Mouse (Mus musculus) urinary bladder, adult 2 months (tissue): Measurements from ENCODE around the gene Cuzd1. TPM values are rescaled to one million over a fixed set of nuclear protein-coding genes. Genes with fewer than 3 reads are reported as not detected.

Experiments
- DNase-seq: peaks from one replicate; pipeline ENCODE4 v3.0.0; 2022; ENCODE audit warnings: low spot score
- polyA plus RNA-seq: library from polyadenylated mRNA; depleted of rRNA; stranded (reverse); fragments of >200 nt; gene quantifications from 2 replicates; pipeline ENCODE4 v1.2.3, GENCODE M21; 2012; rRNA removed

Cuzd1 gene
- polyA plus RNA-seq: 0.03 TPM in 1 of 2 replicates, not detected in the other

DNA sequence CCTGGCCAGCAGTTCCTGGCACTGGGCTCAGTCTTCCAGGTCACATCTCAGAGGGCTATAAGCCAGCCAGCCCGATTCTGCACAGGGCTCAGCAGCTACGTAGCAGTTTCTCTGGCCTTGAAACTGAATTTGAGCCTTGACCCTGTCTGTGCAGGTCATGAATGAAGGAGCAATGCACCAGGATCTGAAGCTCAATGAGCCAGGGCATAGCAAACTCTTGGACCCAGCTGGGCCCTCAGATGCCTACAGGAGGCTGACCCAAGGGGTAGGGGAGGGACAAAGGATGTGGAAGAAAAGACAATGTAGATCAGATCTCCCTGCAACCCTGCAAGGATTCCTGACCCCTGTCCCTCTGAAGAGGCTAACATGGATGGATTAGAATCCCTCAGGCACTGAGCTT, at the start of gene Cuzd1:
Gene Cuzd1 (minus strand): TSS at position 101 of the 400 bp plus-strand sequence.
- no peak for DNase-seq

DNA sequence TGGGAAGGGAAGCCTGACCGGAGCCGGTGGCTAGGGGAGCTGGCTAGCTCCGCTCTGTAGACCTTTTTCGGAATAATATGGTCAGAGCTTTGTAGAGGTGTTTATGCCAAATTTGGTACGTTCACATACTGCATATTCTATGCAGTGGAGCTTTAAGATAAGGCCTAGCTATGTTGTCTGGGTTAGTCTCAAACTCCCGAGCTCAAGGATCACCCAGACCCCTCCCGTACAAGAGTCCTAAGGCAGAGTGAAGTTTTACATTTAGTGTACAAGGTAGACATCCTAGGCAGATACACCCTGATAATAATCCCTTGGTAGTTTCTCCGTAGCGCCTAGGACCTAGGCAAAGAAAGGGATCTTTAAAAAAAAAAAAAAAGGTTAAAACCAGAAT, 49.4 kb upstream of the Cuzd1 start:
- DNase-seq: no peak

DNA sequence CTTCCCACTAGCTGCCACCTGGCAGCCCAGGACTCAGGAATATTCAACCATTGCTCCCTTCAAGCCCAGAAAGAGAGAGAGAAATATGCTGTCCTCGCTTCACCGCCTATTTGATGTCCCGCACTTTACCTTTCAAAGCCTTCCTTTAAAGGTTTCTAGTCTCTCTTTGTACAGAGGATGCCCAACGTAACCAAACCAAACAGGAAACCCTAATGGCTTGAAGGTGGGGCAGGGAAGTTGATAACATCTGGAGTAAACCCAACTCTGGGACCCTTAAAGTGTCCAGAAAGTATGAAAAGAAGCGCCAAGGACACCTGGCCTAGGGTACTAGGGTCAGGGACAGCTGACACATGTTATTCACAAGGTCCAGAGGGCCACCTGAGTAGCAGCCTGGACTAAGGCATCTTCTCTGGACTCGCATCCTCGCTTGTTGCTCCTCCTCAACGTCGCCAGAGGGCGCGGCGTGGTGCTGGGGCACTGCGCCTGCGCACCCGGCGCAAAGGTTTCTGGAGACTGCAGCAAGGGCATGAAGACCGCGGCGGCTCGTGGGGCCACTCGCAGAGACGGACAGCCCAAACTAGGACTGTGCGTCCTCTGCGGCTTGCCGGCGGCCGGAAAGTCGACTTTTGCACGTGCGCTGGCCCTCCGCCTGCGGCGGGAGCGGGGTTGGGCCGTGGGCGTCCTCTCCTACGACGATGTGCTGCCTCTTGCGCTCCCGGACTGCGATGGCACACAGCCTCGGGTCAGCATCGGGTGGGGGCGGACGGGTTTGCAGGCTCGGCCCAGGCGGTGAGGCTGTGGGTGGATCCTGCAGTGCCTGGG, 48.8 kb upstream of the Cuzd1 start, which contains the start of gene Pstk:
Gene Pstk (plus strand): TSS at position 494 of the 822 bp plus-strand sequence.
- peak; percentile 86 for DNase-seq

DNA sequence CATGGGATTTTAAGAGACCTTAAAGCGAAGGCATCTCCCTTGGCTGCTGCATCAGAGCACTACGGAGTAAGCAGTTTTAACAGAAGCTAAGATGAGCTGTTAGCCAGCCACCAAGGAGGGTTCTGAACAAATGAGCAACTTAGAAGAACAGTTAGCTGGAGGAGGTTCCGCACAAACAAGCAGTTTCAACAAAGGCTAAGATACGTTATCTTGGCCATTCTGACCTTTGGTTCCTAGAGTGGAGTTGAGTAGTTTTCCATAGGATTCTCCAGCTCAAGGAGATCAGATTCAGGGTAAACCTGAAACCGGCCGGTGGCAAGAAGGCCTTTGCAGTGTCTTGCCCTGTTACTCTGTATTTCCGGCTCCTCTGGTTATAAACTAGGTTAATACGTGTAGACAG, 42.0 kb upstream of the Cuzd1 start:
- no peak for DNase-seq

DNA sequence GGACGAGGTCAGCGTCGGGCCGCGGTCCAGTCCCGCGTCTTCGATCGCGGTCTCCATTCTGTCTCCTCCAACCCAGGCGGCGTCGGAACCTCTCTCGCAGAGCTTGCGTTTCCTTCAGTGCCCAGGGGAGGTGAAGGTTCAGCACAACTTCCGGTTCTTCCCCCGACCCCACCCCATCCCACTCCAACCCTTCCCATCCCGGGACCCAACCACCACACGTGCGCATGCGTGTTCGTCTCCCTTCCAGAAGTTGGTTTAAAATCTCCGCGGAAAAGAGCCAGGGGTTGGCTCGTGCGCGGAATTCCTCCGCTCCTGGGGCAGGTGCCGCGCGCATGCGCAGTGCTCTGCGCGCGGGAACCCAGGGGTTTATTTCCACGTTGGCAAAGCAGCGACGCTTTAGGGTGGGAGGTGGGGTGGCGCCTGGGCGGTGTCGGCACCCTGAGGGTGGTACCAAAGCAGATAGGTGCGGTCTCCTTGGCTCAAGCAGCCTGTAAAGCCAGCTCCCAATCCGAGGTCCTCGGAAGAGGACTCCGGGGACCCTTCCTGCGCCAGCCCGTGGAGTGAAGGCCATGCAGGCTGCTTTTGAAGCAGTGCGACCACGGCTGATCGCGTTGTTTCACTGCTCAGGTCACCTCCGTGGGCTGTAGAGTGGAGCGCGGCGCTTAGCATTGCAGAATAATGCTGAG, 40.7 kb upstream of the Cuzd1 start, which contains the start of gene 2310057M21Rik:
Gene 2310057M21Rik (minus strand): TSS at position 145 of the 686 bp plus-strand sequence.
- DNase-seq: peak; percentile 86

DNA sequence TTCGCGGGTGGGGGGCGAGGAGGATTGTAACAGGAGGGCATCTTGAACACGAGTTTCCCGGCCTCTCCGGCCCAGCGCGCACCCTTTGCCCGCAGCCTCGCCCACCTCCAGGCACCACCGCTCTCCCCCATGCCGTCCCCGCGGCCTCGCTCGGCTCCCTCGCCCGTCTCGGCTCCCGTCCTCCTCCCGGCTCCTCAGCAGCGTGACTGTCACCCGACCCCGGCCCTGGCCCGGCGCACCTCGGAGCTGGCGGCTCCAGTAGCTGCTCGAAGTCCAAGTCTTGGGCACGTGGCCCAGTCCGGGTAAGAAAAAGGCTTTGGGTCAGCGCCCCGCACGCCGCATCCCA, 40.1 kb upstream of the Cuzd1 start:
- no peak for DNase-seq

DNA sequence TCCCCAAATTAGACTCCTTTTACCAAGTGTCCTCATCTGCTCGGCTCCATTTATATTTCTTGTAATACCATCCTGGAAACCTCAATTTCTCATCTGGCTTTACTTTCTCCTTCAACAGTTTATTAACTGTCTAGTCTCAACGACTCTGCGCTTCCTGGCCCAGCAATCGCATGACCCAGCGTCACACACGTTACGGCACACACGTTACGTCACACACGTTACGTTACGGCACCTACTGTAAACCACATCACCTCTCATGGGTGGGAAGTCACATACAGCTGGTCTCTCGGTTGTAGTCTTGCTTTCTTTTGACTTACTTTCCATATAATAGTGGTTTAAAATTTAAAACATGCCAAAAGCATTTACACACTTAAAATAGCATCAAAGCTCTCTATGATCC, 34.0 kb upstream of the Cuzd1 start:
- DNase-seq: no peak

DNA sequence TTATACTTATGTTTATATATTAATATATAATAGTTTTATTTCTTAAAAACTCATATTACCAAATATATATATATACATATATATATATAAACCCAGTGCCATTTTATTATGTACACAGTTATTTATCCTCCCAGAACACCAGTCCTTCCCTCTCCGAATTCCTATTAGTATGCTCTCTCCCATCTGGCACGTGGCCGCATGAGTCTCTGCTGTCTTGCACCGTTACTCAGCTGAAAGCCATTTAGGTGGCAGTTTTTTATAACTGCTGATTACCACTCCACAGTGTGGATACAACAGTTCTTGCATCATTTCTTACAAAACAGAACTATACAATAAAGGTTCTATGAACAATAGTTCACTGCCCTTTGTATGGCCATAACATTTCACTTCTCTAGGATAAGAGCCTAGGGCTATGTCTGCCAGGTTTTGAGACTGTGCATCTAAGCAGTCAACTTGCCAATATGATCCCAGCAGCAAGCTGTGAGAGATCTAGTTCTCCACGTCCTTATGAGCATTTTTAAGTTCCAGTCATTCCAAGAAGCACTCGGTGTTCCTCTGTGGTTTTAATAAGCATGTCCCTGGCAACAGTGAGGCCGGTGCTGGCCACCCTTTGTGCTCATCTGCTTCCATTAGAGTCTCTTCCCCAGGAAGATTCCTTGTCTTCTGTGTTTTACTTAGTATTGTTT, 23.9 kb upstream of the Cuzd1 start:
- no peak for DNase-seq

DNA sequence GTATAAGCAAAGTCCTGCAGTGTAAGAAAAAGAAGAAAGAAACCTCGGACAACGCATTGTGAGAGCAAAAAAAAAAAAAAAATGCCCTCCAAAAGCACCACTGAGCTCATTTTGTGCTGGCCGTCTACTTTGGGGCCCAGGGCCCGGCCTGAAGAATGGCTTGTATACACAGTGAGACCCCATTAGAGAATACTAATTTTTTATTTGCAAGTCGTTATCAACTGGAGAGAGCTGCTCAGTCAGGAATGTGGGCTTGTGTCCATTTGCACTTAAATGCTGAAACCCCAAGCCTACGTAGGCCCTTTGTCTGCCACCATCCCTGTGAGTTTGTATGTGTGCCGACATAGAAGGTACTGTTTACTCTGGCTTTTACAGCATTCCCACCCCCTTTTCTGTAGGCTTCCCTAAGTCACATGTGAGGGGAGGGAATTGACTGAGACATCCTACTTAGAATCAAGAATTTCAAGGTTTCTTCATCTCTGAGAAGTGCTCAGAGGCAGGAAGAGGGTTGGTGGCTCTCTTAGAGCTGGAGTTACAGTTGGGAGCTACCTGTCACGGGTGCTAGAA, 15.5 kb upstream of the Cuzd1 start:
- no peak for DNase-seq

DNA sequence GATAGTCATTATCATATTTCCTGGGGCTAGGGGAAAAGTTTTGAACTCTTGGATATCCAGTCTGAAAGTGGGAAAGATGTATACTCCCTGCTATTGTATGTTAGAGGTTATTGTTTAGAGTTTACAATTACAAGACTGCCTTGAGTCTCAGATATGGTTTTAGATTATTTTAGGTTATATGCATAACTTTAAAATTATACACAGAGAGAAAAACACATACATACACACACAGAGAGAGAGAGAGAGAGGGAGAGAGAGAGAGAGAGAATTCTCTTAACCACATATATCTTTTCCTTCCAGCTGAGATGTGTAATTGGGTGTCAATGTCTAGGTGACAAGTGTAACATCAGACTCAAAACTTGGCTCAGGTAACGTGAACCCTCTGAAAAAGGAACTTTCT, 11.5 kb upstream of the Cuzd1 start, which contains the start of gene Fam24a:
Gene Fam24a (plus strand): TSS at position 301 of the 400 bp plus-strand sequence.
- DNase-seq: no peak

DNA sequence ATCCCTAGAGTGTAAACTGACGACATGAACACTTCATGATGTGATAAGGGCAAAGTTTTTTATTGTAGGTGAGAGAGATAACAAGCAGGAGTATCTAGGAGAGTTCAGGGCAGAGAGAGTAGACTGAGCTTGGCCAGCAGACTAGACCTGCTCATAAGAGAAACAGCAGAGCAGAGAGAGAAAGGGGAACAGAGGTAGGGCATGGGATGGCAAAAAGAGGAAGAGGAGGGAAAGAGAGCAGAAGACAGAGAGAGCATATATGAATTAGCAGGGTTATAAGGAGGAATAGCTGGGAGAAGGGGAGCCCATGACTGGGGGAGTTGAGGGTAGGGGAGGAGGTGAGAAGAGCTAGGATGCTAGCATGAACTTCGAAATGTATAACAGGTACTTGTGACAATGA, 9.6 kb upstream of the Cuzd1 start:
- no peak for DNase-seq

DNA sequence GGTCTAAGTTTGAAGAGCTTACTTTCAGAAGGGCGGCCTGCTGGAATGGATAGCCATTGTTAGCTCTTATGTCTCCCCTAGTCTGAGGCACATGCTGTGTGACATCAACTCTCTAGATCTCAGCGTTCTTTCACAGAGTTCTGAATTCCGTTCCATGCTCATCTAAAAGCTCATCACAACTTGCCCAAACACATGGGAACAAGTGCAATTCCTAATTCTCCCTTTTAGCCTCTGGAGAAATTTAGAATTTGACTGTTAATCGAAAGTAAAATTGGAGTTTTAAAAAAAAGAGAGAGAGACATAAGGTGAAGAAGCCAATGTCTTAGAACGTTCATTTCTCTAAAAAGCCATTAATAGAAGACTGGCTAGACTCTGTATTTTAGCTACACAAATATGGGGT, 7.3 kb upstream of the Cuzd1 start, which contains the start of gene Fam24b:
Gene Fam24b (minus strand): TSS at position 101 of the 400 bp plus-strand sequence.
- DNase-seq: no peak

DNA sequence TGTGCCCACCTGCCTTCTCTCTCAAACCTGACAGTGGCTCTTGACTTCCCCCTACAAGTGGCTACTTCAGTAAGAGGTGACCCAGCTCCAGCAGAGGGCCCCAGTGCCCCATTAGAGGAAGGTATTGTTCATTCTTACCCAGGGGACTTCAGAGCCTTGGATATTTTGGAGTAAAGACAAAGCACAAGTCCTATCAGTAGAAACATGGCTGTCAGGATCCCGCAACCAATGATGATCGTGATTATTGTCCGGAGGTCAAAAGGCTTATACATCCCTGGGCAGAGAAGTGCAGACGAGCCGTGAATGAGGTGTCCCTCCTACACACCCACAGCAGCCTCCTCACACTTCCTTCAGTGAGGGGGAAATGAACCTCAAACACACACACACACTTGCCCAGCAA, 5.0 kb upstream of the Cuzd1 start:
- DNase-seq: no peak

DNA sequence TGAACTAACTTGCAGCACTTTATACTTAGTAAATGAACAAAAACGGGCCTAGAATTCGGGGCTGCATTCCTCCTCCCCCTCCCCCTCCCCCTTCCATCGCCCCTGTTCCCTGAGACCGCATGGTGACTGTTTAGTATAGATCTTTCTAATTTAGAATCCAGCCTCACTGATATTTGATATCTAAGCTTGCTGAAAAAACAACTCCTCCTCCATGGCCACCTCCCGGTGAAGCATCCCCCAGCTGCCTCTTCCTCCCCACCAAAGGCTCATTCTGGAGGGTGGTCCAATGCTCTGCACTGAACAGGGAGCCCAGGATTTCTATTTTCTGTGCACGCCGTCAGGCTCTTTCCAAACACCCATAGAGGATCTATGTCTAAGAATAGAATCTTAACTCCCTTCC, 3.8 kb downstream of the Cuzd1 start:
- DNase-seq: no peak

DNA sequence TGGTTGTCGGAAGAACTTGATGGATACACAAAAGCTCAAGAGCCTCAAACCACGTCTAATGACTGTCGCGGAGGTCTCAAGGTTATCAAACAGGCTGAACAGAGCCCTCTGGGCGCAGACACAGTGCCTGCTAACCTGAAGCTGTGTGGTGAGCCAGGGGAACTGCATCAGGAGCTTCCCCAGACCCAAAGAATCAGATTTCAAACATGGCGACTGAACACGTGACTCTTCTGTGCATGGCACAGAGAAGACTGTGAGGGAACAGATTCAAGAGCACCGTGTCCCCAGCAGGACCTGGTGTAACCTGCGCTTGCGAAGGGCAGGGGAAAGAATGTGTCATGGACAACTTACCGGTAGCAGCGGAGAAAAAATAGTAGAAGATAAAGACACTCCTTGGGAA, 4.5 kb downstream of the Cuzd1 start:
- no peak for DNase-seq

DNA sequence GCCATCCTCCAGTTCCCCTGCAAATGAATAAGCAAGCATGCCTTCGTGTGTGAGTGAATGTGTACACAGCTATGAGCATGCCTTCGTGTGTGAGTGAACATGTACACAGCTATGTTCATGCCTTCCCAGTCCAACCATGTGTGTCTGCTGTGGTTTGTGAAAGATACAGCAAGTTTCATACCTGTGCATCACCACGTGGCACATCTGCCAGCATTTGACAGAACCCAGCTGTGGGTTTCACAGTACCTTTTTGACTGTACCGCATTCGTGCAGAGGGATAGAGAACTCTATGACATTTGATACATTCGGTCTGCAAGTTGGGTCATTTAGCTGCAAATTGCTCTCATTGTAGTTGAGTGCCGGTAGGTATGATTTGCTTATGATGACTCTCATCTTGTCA, 7.6 kb downstream of the Cuzd1 start:
- DNase-seq: no peak

DNA sequence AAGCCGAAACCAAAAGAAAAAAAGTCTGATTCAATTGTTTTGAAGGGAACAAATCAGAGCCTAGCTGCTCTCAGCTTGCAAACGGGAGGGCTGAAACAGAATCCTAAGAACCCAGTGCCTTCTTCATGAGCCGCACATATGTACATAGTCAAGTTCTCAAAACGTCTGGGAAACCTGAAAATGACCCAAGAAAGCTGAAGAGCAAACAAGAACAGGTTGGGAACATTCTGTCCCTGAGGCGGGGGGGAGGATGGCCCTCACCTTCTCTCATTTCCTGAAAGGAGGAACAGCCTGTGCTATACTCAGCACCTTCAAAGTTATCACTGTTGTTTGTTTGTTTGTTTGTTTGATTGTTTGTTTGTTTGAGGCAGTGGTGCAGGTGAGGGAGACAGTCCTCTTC, 15.4 kb downstream of the Cuzd1 start:
- DNase-seq: no peak

DNA sequence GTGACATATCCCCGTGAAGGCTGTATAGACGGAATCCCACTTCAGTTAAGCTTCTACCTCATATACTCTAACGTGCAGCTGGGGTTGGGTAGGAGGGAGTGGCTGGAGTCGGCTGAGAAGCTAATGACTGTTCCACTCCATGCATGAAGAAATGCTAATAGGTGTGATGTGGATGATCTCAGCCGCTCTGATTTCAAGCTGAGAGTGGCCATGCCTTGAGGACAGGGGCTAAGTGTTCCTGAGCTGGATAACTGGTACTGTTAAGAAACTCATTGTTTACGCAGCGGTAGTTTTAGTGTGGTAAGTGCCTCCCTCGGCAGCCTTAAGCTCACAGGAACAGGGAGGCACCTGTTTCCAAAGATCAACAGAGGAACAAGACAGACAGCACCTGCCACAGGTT, 18.8 kb downstream of the Cuzd1 start:
- no peak for DNase-seq

DNA sequence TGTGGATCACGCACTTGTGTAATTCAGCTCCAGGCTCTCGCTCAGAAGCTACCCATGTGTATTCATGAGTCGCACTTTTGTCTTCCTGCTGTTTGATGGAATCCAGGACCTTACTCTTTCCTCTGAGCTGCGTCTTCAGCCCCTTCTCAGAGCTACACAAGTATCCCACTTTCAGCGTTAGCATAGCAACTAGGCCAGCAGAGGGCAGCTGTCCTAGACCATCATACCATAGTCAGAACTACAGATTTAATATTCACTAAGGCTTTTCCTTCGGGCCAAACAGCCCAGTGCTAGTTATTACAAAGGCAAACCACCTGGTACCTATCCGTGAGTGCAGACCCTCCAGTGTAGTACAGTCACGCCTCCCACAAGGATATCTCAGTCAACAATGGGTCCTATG, 24.9 kb downstream of the Cuzd1 start:
- DNase-seq: no peak

DNA sequence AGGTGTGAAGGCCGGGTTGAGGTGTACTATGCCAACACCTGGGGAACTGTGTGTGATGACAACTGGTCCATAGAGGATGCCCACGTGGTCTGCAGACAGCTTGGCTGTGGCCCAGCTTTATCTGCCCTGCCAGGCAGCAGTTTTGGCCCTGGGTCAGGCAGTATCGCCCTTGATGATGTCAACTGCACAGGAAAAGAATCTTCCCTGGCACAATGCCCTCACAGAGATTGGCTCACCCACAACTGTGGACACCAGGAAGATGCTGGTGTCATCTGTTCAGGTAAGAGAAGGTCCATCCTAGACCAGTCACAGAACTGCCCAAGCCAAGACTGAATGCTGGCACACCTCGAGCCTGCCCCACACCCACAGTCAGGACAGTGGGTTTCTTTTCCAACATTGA, 56.2 kb downstream of the Cuzd1 start:
- DNase-seq: no peak

DNA sequence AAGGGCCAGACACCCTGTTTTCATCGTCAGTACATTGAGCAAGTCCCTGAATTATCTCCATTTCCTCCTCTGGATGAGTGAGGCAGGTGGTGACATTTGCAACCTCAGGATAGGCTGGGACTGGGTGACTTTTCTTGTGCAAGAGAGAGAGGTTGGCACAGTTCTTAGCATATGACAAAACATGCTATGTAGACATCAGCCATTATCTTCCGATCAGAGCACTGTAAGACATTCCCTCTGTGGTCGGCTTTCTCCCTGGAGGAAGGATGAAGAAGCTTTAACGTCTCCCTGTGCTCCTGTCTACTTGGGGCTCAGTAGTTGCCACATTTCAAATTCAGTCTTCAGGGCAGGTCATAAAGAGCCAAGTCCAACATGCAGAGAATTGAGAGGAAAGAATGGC, 57.8 kb downstream of the Cuzd1 start:
- no peak for DNase-seq

DNA sequence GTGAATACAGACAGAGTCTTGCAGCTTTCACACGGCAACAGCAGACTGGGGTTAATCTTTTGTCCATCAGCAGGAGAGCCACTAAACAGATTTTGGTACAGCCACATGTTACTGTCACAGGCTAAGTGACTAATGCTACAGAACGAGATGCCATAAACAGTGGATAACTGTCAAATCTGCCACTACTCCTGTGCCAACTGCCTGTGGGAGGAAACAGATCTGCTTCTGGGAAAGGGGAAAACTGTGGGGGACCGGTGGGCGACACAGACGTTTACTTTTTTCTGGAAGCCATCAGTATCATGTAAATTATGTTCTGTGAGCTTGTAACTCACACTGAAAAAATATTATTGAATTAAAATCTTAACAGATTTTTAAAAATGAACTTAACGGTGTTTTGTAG, 61.1 kb downstream of the Cuzd1 start:
- no peak for DNase-seq
